Mouse (Mus musculus) skeletal muscle tissue, adult 2 months (tissue): ENCODE data around the gene Tmx1.
A peak's percentile ranks its signal among the peaks of the same experiment; 100 is the strongest.

Source experiments
- DNase-seq: peaks from one replicate; pipeline ENCODE4 v3.0.0-alpha.2; 2012; ENCODE audit warnings: low read depth, low spot score

The Tmx1 gene

DNA sequence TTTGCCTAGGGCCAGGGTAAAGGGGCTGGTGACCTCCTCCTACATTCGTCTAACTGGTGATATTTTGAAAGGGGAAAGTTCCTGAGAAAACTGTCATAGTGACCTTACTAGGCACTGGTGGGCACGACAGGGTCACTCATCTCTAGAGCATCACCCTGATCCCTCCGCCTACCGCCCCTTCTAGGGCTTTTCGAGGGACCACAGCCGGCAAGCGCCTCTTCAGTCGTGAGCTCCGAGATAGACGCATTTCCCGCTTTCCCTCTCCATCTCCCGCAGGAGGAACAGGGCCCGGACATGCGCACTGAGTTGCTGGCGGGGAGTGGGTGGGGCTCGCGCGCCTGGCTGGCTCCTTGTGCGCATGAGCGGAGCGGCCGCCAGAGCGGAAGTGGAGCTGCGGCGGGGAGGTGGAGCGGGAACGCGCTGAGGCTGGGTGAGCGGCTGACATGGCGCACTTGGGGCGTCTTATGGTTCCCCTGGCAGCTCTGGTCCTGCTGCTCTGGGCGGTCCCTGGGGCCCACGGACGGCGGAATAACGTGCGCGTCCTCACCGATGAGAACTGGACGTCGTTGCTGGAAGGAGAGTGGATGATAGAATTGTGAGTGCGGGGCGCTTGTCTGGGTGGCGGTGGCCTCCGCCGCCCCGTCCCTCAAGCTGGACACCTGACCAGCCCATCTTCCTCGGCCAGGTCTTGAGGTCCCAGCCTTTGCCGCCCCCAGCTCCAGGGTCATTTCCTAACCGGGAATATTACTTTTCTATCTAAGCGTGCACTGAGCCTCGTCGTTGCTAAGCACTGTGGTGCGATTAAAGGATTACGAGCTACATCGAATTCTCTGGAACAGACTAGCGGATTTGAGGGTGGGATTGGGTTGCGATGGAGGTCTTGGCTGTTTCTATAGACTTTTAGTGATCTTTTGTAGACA, at the start of gene Tmx1:
TSS of gene Tmx1 (plus strand) at position 370 of the 920 bp plus-strand sequence.
- DNase-seq, result peak; percentile 94

DNA sequence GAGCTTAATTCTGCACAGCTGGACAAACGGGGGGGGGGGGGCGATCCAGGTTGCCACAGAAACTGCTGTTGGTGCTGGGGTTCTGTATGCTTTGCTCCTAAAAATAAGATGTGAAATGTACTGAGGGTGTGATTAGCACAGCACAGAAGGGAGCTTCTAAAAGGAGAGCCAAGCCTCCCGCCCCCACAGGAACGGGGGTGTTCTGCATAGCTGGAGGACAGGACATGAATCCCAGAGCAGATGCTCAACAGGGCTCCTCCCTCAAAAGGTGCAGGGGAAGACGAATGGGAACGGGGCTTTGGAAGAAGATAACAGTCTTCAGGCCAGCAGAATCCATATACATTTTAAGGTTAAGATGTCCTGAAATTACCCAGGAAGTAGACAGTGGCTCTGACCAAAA, 48.6 kb upstream of the Tmx1 start:
- no peak for DNase-seq

DNA sequence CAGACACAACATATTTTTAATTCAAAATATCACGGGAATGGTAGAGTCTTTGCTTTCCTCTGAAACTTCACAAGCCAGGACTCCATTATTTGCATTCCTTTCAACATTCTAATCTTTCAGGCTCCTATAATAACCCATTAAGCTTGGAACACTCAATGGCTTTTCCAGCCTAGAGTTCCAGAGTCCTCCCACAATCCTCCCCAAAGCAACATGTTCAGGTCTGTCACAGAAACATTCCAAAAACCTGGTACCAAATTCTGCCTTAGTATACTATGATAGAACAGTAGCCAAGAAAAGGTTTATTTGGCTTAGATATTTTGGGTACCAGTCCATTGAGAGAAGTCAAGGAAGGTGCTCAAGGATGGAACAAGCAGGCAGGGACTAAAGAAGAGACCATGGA, 44.5 kb upstream of the Tmx1 start:
- no peak for DNase-seq

DNA sequence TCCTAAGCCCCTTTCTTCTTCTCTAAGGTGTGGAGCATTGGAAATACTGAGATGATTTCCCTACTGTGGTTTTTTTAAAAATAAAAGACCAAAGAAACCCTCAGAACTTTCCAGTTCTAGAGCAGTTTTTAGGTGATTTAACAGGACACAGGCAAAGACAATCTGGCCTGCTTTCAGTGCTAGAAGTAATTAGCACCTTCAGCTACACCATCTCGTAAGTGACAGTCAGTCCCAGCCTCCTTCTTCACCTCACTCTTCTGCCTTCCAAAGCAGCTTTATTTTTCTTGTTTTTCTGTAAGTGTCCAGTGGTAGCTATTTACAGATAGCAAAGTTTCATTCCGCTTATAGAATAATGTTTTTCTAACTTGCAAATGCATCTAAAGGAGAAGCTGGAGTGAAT, 43.3 kb upstream of the Tmx1 start:
- no peak for DNase-seq

DNA sequence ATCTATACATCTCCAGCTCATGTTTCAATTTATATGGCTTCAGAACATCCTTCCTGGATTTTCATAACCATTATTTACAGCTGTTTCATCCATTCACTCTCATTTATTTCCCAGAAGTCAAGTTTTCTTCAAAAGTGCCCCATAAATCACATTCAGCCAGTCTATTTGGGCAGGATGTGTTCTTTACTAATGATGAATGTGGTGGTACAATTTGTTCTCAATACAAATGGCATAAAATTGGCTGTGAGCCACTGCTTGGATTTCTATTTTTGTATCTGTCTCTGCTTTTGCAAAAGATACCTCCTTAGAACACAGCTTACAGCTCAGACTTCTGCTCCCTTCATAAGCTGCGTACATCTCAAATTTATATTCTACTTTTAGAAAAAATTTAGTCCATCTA, 32.7 kb upstream of the Tmx1 start:
- DNase-seq, result no peak

DNA sequence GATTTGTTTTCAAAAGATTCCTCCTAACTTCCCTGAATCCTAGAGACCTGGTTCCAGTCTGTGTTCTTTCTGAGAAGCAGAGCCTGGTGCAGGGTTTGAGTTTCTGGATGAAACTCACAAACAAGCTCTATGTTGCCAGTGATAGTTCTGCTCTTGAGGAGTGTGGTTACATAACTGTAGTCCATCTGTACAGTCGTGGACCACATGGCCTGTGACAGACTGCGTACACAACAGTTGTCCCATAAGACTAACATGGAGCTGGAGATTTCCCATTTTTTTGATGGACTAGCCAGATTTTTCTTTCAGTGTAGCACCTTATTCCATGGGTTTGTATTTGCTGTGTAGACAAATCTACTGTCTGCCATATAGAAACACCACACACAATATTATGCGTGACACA, 31.9 kb upstream of the Tmx1 start:
- DNase-seq, result no peak

DNA sequence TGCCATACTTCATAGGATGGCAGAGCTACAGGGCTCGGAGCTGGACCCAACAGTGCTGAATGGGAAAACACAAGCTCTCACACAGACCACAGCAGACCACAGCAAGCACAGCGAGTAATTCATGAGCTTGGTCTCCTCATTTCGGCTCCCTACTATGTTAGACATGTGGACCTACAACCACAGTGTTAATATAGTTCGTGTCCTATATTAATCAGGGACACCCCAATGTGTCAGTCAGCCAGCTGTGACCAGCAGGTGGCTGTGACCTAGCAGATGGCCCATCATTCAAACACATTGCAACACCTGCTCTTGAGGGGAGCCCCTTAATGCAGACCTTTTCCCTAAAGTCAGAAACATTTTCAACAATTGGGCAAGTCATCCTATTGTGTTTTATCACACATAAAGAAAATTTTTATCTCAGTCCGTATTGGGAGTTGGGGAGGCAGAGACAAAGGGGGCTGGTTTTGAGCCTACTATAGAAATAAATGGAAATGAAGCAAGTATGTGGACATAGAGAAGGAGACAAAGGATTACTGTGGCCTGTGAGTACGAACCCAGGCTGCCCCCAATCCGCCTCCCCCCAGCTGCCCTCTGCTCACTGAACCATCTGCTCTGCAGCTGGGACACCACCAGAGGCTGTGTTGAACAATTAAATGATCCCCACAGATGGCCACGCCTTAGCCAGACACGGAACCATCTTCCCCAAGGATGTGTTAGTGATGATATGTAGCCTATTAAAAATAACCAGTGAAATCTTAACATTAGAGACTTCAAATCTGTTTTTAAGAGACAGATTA, 30.4 kb upstream of the Tmx1 start:
- DNase-seq, result no peak

DNA sequence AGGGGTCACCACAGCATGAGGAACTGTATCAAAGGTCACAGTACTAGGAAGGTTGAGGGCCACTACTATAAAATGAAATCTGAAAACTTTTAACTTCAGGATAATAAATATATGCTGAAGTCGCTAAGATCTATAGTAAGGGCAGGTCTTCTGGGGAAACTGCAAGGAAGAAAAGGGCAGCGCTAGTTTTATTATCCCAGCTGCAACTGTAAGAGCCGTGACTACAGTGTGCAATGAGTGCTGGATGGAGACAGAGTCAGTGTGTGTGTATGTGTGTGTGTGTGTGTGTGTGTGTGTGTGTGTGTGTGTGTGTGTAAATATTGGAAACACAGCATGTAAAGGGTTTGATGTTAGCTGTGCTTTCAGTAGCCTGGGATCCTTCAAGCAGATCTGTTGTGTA, 25.0 kb upstream of the Tmx1 start:
- DNase-seq, result no peak

DNA sequence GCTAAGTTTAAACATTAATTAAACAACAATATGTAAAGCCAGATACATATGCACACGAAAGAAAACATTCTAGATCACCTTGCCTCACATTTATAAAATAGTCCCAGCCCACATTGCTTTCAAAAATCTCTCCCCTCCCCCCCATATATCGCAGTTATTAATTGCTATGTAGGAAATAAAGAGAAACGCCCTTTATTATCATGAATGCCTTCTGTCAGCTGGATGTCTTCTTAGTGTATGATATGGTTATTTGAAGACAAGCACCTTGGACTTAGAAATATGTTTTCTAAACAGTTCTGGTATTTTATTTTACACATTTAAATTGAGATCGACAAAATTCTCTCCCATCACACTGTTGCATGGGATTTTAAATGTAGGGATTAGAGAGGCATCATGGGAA, 23.3 kb upstream of the Tmx1 start:
- DNase-seq, result no peak

DNA sequence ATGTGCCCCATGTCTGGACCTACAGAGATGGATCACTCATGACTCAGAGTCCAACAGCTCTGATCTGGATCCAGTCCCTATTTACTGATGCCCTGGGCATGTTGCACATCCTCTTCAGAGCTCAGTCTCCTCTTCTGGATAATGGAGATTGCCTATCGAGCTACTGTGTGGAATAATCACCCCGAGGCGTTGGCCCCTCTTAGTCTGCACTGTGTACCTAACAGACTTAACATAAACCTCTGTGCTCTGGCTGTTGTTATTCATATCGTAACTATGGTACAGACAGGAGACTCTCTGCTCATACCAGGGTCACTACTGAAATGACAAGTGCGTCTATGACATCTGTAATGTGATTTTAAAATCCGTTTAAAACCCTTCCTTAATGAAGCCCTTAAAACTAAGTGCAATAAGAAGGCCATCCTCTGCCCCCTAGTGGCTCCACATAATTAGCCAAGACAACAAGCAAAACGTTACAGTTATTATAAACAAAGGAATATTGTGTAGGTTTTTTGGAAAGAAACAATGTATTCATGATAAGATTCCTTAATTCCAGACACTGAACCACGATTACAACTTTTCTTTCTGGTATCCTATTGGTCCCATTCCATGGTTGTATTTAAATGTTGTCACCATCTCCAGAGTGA, 22.5 kb upstream of the Tmx1 start:
- DNase-seq, result no peak

DNA sequence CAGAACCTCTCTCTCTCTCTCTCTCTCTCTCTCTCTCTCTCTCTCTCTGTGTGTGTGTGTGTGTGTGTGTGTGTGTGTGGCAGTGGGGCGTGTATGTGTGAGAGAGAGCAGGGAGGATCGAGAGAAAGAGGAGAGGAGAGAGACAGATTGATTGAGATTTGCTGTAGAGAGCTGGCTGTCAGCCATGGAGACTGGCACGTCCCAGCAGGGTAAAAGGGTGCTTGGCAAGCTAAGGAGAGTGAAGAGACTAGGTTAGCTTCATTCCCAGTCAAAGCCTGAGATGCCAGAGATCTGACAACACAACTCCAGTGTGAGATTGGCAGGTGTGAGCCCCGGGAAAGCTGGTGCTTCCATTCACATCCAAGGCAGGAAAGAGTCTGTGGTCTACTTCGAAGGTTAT, 21.5 kb upstream of the Tmx1 start:
- no peak for DNase-seq

DNA sequence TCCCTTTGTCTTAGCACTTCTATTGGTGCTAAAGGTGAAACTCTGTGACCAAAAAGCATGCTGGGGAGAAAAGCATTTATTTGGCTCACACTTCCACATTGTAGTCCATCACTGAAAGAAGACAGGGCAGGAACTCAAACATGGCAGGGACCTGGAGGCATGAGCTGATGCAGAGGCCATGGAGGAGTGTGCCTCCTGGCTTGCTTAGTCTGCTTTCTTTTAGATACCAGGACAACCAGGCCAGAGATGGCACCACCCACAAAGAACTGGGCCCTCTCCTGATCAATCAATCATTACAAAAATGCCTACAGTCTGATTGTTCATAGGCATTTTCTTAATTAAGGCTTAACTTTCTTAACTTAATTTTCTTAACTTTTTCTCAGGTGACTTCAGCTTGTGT, 2.9 kb upstream of the Tmx1 start:
- no peak for DNase-seq

DNA sequence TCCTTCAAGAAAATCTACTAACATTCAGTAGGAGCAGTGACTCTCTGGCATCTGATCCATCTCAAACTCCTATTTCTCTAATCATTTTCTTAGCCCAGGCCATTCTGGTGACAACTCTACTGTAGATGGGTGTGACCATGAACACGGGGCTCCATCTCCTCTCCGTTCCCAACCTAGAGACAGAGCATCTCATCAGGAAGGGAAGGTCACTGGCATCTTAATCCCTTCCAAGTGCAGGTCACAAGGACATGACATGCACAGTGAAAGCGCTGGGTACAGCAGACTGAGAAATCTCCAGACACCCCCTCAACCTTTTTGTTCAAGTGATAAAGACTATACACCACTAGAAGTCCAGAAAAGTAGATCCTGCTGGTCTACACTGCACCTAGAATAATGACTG, 1.4 kb upstream of the Tmx1 start:
- no peak for DNase-seq

DNA sequence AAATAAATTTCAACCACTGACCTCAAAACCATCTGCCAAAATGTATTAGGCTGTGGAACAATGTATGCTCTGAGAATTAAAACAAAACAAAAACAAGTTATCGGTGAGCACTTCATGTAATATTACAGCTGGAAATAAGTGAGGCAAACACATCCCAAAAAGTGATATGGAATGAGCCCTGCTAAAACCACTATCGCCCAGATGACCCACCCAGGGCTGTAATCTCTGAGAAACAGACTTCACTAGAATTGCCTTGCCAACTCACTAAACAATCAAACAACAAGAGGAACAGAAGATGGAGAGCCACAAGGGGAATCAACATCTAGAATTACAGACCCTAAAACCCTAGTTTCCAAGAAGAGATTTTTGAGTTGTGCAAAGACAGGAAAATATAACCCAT, 752 bp upstream of the Tmx1 start:
- DNase-seq, result no peak

DNA sequence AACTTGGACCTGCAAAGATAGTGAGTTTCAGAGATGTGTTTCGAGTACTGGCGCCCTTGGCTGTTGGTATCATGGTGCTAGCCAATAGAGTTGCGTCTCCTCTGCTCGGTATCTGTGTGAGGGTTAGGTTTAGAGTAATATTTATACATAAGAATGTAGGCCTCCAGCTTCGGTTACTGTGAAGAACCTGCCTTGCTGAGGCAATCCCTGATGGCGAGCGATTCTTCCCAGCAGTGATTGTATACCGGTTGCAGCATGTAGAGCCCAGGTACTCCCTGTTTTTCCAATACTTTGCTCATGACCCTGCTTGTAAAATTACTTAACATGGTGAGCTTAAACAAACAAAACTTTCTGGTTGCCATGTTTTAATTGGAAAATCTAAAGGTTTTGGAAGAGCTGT, 2.3 kb downstream of the Tmx1 start:
- no peak for DNase-seq

DNA sequence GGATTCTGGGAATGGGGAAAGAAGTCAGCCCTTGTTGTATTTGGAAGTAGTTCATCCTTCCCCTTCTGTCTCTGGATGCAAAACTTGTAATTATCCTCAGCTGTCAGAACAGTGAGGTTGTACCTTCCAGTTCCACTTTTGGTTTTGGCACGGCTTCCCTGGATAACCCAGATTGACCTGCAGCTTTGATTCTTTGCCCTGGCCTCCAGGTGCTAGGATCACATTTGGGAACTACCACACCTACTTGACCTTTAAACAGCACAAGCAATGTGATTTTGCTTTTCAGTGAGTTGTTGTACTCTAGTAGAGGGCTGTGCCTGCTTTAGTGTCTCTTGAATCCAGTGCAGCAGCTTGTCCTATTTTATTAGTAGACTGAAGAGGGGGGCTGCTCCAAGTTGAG, 6.7 kb downstream of the Tmx1 start:
- no peak for DNase-seq

DNA sequence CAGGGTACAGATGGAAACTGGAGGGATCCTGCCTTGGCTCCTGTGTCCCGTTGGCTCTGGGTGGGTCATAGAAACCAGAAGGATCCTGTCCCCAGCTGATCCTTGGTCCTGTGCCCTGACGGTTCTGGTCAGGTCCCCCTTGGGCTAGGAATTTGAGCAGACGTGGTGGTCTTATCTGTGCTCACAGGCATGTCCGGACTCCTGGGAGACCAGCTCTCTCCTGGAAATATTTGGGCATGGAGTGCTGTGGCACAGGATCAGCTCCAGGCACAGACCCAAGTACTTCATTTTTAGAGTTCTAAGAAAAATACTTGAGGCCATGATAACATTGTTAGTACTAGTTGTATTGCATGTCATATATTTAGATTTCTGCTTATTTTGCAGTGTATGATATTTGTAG, 11.1 kb downstream of the Tmx1 start:
- DNase-seq, result no peak

DNA sequence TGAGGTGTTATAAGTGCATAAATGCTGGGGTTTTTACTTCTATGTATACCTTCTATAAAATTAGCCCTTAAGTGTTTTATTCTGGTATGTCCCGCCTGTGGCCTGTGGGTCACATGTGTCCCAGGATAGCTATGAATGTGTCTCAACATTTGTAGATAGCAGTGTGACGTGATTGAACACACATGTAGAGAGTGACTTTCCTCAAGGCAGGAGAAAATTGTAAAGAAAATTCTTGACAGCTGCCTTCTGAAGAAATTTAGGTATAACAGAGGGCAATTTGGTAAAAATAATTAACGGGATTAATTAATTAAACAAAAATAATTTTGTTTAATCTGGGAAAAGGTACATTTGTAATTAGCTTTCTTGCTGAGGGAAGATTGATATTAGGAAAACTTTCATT, 22.4 kb downstream of the Tmx1 start:
- no peak for DNase-seq

DNA sequence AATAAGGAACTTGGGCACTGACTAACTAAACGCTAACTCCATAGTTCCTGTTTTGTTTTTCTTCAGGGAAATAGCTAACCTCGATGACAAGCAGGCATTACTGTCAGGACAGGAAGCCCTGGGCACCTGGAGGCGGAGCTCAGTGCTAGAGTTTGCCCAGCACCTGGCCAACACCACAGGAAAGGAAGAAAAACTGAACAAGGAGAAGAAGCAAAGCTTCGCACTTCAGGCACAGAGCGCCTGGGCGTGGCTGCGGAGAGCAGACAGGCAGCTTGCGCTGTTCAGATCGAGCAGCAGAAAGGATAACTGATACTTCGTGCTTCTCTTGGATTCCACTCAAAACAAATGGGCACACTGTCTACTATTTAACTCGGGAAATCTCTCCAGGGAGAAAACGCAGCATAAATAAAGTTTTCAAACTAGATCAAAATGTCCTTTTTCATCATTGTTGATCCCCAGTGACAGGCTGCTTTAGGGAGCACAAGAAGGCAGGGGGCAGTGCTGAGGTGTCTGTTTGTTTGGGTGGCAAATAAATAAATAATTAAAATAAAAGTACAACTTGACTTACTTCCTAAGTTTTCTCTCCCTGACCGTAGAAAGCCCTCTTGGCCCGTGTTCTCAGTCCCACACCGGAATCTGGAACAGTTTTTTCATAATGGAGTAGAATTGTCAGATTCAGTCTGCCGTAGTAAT, 24.1 kb downstream of the Tmx1 start:
- DNase-seq, result no peak

DNA sequence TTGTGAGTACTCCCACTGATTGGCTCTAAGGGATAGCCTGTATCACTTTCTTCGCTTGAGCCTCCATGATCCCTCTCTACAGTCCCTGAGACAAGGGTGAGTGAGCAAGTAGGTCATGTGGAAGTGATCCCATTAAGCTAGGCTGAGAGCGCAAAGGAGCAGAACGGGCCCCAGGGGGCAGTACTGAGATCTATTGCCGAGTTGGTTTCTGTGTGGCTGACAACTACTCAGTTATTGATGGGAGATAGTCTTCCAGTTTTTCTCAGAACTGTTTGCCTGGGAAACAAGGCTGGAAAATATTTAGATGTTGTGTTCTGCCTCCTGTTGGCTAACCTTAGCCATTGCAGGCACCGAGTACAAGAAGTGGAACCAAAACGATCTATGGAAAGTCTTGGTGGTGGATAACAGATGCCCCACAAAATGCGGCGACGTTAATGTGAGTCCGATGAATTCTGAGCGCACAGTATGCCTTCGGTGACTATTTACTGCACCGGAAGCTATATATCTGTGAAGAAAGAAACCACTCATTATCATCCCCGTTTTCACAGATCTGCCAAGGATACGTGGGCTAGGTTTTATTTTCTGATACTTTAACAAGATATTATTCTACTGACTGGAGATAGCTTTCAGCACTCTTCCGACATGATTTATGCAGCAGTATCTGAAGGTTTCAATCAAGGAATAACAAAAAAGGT, 24.8 kb downstream of the Tmx1 start:
- DNase-seq, result peak; percentile 18

DNA sequence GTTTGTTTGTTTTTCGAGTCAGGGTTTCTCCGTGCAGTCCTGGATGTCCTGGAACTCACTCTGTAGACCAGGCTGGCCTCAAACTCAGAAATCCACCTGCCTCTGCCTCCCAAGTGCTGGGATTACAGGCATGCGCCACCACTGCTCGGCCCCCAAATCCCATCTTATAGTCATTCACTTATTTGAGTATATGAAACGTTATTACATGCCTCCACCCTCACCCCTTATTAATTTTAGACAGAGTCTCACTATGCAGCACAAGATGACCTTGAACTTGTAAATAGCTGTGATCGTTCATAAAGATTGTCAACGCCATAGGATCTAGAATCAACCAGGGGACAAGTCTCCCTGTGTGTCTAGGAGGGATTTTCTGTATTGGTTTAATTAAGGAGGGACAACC, 33.1 kb downstream of the Tmx1 start:
- DNase-seq, result no peak
